Mouse (Mus musculus) megakaryocyte, embryonic 14.5 days (primary cell): Measurements from ENCODE around the gene Srrm3.

ENCODE experiments used
- FLI1 ChIP-seq: IDR thresholded peaks from 2 replicates; pipeline ENCODE4 v1.6.1; 2012; ENCODE audit warnings: low read length, inconsistent platforms, mixed read lengths
- GATA1 ChIP-seq: IDR thresholded peaks from 3 replicates; pipeline ENCODE4 v1.6.1; 2012; ENCODE audit warnings: mixed read lengths, low read length, inconsistent platforms, borderline replicate concordance

- no peak for TF ChIP-seq GATA1
- no peak for TF ChIP-seq FLI1
Measured at GRCm38 (mm10) chr5:135800927-135801326, 5.8 kb upstream of the Srrm3 start.
